In the genomic region with DNA sequence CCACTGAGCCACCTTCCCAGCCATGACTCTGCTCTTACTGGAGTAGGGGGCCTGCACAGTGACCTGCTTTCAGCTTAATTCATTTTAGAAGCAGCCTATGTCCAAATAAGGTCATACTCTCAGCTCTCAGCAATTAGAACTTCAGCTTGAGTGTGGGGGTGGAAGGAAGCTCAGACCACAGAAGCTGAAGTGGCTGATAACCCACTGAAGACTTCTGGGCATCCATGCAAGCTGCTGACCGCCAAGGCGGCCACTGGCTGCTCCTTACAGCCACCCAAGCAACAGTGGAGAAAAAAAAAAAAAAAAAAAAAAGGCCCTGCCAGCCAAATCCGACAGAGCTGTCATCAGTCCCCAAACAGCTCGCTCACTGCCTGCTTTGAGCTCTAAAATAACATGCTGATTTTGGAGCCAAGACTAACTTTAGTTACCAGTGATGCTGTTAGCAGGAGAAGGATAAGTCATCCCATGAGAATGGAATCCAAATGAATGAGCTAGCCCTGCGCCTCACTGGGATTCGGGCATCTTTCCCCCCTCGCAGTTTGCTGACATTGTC, we compare ENCODE assay signal across 9 mouse cellular contexts.
DNase-seq lines count a peak whose midpoint lies in the region; ATAC-seq and TF ChIP-seq lines count a peak whose summit lies in the region.
"Had no signal": no experiment of that assay in that cellular context is flagged by ENCODE, and none has a peak within 500 bp of the region (broad histone marks: within the 10 kb centered on the region; RNA-seq: fewer than 3 reads in every experiment).

No protein-coding gene starts in this region.

- CTCF ChIA-PET in Patski (lab: Charles Lee) = interaction anchor here (1.7 kb wide), 1 partner anchor 10 kb away, joined by 4 read pairs; no protein-coding TSS in a partner anchor

- no peak for ATAC-seq in forebrain, embryonic 14.5 days
- ATAC-seq in Patski = peak; percentile 69
- ATAC-seq in heart, embryonic 12.5 days (ENCODE audit: insufficient number of reproducible peaks, low FRiP score) = peak; percentile 51
- no peak for ATAC-seq in limb, embryonic 14.5 days (ENCODE audit: low FRiP score, low read depth)

- TF ChIP-seq CTCF in Patski (IDR thresholded peaks at IDR 0.05) = no peak
- TF ChIP-seq CTCF in thymus, adult 2 months (IDR thresholded peaks at IDR 0.05; ENCODE audit: borderline replicate concordance, control insufficient read depth, extremely low read depth, insufficient read depth, low read length, poor library complexity) = no peak

- 75% methylated on average over 7 of the region's 7 CpGs for WGBS in forebrain, embryonic 14.5 days
- WGBS in forebrain, embryonic 10.5 days = 78% methylated on average over 7 of the region's 7 CpGs
- WGBS in heart, embryonic 12.5 days = 7% methylated on average over 7 of the region's 7 CpGs
- WGBS in limb, embryonic 14.5 days = 50% methylated on average over 7 of the region's 7 CpGs
- 50% methylated on average over 7 of the region's 7 CpGs for WGBS in thymus, adult 2 months

- no peaks in the 10 kb centered on the region for H3K27me3 ChIP-seq in forebrain, embryonic 14.5 days (replicated peaks; ENCODE audit: control insufficient read depth, insufficient read depth, low read length)
- no peaks in the 10 kb centered on the region for H3K27me3 ChIP-seq in forebrain, embryonic 10.5 days (ENCODE audit: poor library complexity, severe bottlenecking)
- no peaks in the 10 kb centered on the region for H3K27me3 ChIP-seq in Patski
- H3K27me3 ChIP-seq in heart, embryonic 12.5 days (replicated peaks) = no peaks in the 10 kb centered on the region
- H3K27me3 ChIP-seq in limb, embryonic 14.5 days (ENCODE audit: control insufficient read depth, insufficient read depth, low read length) = no peaks in the 10 kb centered on the region
- no peaks in the 10 kb centered on the region for H3K27me3 ChIP-seq in thymus, adult 2 months (ENCODE audit: control insufficient read depth, insufficient read depth, low read length)
- H3K27me3 ChIP-seq: liver, embryonic 15.5 days had no signal

- H3K4me3 ChIP-seq in forebrain, embryonic 14.5 days (ENCODE audit: low read depth, low read length) = no peak overlapping the region
- no peak overlapping the region for H3K4me3 ChIP-seq in forebrain, embryonic 10.5 days
- no peak overlapping the region for H3K4me3 ChIP-seq in heart, embryonic 12.5 days
- H3K4me3 ChIP-seq in limb, embryonic 14.5 days (replicated peaks; ENCODE audit: low read length) = no peak overlapping the region
- H3K4me3 ChIP-seq in thymus, adult 2 months (ENCODE audit: control insufficient read depth, insufficient read depth, low read length) = no peak overlapping the region
- H3K4me3 ChIP-seq: liver, embryonic 15.5 days had no signal

- no peak overlapping the region for H3K9ac ChIP-seq in forebrain, embryonic 14.5 days (ENCODE audit: low read length)
- H3K9ac ChIP-seq in heart, embryonic 12.5 days = no peak overlapping the region
- no peak overlapping the region for H3K9ac ChIP-seq in limb, embryonic 14.5 days (ENCODE audit: low read depth, low read length, severe bottlenecking)
- H3K9ac ChIP-seq: liver, embryonic 15.5 days had no signal

- DNase-seq in forebrain, embryonic 14.5 days (ENCODE audit: low spot score) = peak; percentile 49
- DNase-seq in forebrain, embryonic 10.5 days (ENCODE audit: extremely low spot score, low spot score) = no peak
- peak; percentile 27 for DNase-seq in Patski (ENCODE audit: low read depth, low spot score)
- peak; percentile 46 for DNase-seq in limb, embryonic 14.5 days (ENCODE audit: low spot score)
- DNase-seq in urinary bladder, postnatal 25 days (ENCODE audit: low spot score) = no peak
- DNase-seq in thymus, adult 2 months = no peak
- no peak for DNase-seq in thymus, postnatal 36 days

- H3K4me1 ChIP-seq in forebrain, embryonic 14.5 days (ENCODE audit: control insufficient read depth, insufficient read depth, low read length) = no peaks in the 10 kb centered on the region
- H3K4me1 ChIP-seq in forebrain, embryonic 10.5 days = 0 out of 2 replicates have a peak, but pooled peaks cover 3% of the 10 kb centered on the region
- H3K4me1 ChIP-seq in heart, embryonic 12.5 days (replicated peaks) = peaks cover 47% of the 10 kb centered on the region
- H3K4me1 ChIP-seq in limb, embryonic 14.5 days (ENCODE audit: control insufficient read depth, insufficient read depth, low read length) = peaks cover 6% of the 10 kb centered on the region; the same call in 1 of the 2 replicates
- no peaks in the 10 kb centered on the region for H3K4me1 ChIP-seq in thymus, adult 2 months (replicated peaks; ENCODE audit: control insufficient read depth, insufficient read depth, low read length)

- H3K4me2 ChIP-seq in forebrain, embryonic 14.5 days (ENCODE audit: low read length) = no peak overlapping the region
- no peak overlapping the region for H3K4me2 ChIP-seq in heart, embryonic 12.5 days
- no peak overlapping the region for H3K4me2 ChIP-seq in limb, embryonic 14.5 days (replicated peaks; ENCODE audit: low read depth, low read length, severe bottlenecking)
- H3K4me2 ChIP-seq: liver, embryonic 15.5 days had no signal

- H3K27ac ChIP-seq in forebrain, embryonic 14.5 days (ENCODE audit: low read depth, low read length) = no peak overlapping the region
- no peak overlapping the region for H3K27ac ChIP-seq in forebrain, embryonic 10.5 days
- peak overlapping the region; percentile 95 for H3K27ac ChIP-seq in heart, embryonic 12.5 days (ENCODE audit: poor library complexity, severe bottlenecking)
- H3K27ac ChIP-seq in limb, embryonic 14.5 days (replicated peaks; ENCODE audit: low read depth, low read length) = no peak overlapping the region
- no peak overlapping the region for H3K27ac ChIP-seq in thymus, adult 2 months (ENCODE audit: control insufficient read depth, insufficient read depth, low read length)
- H3K27ac ChIP-seq: liver, embryonic 15.5 days had no signal

- H3K36me3 ChIP-seq in forebrain, embryonic 14.5 days (ENCODE audit: control insufficient read depth, insufficient read depth, low read length) = no peaks in the 10 kb centered on the region
- H3K36me3 ChIP-seq in forebrain, embryonic 10.5 days (replicated peaks) = no peaks in the 10 kb centered on the region
- no peaks in the 10 kb centered on the region for H3K36me3 ChIP-seq in heart, embryonic 12.5 days
- no peaks in the 10 kb centered on the region for H3K36me3 ChIP-seq in limb, embryonic 14.5 days (ENCODE audit: control insufficient read depth, insufficient read depth, low read length)
- no peaks in the 10 kb centered on the region for H3K36me3 ChIP-seq in thymus, adult 2 months (ENCODE audit: control insufficient read depth, insufficient read depth, low read length)
- H3K36me3 ChIP-seq: liver, embryonic 15.5 days had no signal

- TF ChIP-seq POLR2A in limb, embryonic 14.5 days (IDR thresholded peaks at IDR 0.05; ENCODE audit: borderline replicate concordance, extremely low read depth, insufficient read depth, insufficient read length) = no peak
- TF ChIP-seq POLR2A in thymus, adult 2 months (IDR thresholded peaks at IDR 0.05; ENCODE audit: control insufficient read depth, extremely low read depth, insufficient read depth, low read length, poor library complexity) = no peak

- POLR2A ChIA-PET in Patski (lab: Charles Lee) = no interaction called here

- in situ Hi-C loops in Patski (cut with MboI; ENCODE audit: low pct_unique_long_range_greater_than_20kb) = loop anchor here (10.0 kb wide), 1 partner anchor 130 kb away; a partner anchor contains a TSS

- no peaks in the 10 kb centered on the region for H3K9me3 ChIP-seq in forebrain, embryonic 14.5 days (replicated peaks; ENCODE audit: control insufficient read depth, low read length)
- no peaks in the 10 kb centered on the region for H3K9me3 ChIP-seq in forebrain, embryonic 10.5 days
- no peaks in the 10 kb centered on the region for H3K9me3 ChIP-seq in heart, embryonic 12.5 days (replicated peaks)
- no peaks in the 10 kb centered on the region for H3K9me3 ChIP-seq in limb, embryonic 14.5 days (ENCODE audit: control insufficient read depth, low read length)
- H3K9me3 ChIP-seq: liver, embryonic 15.5 days had no signal

Comparison
In these comparisons a context has a peak if more than half of its experiments do, and no peak if none do; other contexts are left out.
1. DNase-seq: peak in forebrain, embryonic 14.5 days (single experiment), Patski (single experiment) and limb, embryonic 14.5 days (single experiment); none in forebrain, embryonic 10.5 days (single experiment), urinary bladder, postnatal 25 days (single experiment), thymus, adult 2 months (single experiment) and thymus, postnatal 36 days (0 of 2).
2. ATAC-seq: peak in Patski (single experiment) and heart, embryonic 12.5 days (single experiment); none in forebrain, embryonic 14.5 days (single experiment) and limb, embryonic 14.5 days (single experiment).